Mouse (Mus musculus) Muller cell, postnatal 12 days (primary cell): Measurements from ENCODE around the gene B3gnt7.

Source experiments
- DNase-seq: peaks from one replicate; pipeline ENCODE4 v3.0.0-alpha.2; 2015; ENCODE audit errors: inconsistent ontology term

Gene B3gnt7

DNA sequence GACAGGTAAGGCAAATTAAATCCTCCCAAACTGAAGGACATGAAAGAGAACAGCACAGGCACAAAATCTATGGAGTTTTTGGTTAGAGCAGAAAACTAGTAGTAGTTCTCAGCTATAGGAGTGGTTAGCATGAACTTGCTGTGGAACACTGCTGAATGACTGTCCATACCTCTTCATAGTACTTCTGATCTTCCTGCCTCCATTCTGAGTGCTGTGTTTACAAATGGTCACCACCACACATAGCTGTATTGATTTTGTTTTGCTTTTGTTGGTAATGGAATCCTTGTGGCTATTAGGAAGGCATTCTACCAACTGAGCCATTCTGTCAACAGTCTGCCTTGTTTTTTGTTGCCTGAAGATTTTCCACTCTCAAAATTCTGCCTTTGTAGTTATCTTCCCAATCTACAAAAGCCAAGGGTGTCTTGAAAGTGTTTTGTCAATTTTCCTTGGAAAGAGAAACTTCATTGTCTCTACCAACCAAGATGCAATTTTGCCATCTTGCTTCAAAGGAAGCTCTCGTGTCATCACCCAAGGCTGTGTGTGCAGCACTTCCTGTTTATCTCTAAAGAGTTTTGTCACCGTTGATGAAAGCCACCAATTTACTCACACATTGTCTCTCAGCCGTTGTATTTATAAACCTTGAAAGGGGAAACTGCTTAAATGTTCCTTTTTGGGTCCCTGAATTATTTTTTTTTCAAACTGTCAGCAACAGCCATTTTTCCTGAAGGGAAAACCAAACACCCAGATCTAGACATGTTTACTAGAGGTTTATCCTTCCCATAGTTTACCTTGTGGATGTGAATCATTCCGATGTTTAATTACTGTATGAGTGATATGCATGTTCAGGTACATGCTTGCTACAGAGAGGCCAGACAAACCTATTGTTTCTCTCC, 41.6 kb downstream of the B3gnt7 start:
- DNase-seq: no peak

DNA sequence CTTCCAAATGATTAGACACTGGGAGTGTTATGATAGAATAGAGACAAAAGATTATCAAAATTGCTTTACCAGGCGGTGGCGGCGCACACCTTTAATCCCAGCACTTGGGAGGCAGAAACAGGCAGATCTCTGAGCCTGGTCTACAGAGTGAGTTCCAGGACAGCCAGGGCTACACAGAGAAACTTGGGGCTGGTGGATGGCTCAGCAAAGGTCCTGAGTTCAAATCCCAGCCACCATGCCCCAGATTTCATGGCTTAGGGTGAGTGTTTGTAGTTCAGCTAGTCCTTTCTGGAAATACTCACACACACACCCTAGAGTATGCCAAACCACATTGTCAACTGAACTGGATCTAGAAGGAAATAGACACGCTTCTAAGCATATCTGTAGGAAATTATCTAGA, 42.4 kb downstream of the B3gnt7 start:
- DNase-seq: no peak

DNA sequence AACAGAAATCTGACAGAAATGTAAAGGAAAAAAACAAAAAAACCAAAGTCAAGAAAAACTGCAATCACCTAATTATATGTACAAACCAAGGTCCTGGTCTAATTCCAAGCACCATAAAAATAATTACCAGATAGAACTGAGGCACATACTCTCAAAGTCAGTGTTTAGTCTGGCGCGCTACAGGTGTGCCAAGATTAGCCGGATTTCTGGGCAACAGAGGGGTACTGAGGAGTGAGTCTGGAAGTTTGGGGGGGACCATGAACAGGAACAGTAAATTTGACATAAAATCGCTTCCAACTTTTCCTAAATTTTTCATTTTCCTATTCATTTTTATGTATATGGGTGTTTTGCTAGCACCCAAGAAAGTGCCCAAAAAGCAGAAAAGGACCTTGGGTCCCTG, 43.3 kb downstream of the B3gnt7 start:
- no peak for DNase-seq

DNA sequence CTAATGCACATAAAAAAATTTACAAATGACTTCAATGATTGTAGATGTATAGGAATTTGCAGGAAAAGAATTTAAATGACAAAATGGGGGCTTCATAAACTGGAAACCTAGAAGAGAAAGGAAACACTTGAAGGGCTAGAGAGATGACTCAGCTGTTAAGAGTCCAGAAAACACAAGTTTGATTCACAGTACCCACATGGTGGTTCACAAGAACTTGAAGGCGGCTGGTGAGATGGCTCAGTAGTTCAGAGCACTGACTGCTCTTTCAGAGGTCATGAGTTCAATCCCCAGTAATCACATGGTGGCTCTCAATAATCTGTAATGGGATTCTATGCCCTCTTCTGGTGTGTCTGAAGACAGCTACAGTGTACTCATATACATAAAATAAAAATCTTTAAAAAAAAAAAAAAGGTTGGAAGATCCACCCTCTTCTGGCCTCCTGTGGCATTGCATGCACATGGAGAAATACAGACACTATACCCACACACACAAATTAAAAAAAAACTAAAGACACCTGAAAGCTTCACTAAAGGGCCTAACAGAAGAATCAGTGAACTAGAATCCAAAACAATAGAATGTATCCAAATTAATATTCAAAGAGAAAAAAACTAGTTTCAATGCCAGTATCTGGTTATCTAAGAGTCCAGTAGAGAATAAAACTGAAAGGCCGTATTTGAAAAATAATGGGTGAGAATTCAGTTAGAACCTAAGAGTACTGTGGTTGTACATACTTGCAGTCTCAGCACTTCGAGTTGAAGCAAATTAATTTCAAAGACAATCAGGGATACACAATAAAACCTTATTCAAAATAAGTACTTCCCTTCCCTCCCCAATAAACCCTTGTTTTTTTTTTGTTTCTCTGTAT, 44.5 kb downstream of the B3gnt7 start:
- DNase-seq: no peak

DNA sequence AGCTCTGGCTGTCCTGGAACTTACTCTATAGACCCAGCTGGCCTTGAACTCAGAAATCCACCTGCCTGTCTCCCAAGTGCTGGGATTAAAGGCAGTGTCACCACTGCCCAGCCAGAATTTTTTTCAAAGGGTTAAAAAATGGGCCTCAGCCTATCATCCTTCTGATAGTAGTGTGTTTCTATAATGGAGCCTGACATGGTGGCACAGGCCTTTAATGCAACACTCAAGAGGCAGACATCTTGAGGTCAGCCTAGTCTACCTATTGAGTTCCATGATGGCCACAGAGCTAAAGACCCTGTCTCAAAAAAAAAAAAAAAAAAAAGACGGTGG, 45.0 kb downstream of the B3gnt7 start:
- no peak for DNase-seq

DNA sequence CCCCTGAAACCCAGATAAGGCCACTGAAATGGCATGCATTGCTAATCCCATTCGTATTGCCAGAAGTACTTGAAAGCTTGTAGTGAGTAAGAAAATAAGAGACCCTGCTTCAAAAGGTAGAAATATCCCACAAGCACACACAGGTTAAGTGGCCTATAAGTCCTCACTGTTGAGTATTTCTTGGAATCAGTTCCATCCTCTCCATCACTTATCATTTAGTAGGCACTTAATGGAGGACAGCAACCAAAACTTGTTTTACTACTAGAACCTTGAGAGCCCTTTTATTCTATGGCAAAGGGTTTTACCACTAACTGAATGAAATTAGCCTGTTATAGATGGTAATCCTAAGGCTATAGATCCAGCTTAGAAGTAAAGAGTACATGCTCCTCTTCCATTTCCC, 45.5 kb downstream of the B3gnt7 start:
- DNase-seq: no peak

DNA sequence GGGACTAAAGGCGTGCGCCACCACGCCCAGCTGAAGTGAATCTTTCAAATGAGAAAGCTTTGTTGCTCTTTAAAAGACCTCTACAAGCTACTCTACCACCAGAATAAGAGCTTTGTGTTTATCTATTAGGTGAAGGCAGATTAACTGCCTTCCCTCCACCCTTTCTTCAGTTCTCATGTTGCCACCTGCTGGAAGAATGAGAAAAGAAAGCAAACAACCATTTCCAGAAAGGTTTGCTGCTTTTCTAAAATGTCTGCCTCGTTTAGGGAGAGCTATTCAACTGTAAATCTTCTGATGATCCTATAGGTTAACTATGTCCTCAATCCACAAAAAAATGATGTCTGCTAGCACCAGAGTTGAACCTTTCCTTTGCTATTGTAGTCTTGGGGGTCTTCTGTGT, 46.2 kb downstream of the B3gnt7 start:
- no peak for DNase-seq

DNA sequence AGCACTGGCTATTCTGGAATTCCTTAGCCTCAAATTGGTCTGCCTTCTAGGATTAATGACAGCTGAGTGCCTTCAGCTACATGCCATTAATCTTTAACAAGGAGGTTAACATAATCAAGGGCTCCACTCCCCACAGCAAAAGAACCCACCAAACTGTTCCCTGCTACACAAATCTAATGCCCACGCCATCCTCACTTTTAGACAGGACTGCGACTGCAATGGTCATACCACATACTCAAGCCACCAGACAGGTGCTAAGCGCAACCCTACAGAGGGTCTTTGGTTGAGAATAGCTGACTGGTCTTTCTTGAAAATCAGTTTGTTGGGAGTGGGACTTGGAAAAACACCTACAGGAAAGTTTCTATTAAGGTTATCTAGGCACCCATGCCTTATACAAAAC, 46.6 kb downstream of the B3gnt7 start:
- DNase-seq: no peak

DNA sequence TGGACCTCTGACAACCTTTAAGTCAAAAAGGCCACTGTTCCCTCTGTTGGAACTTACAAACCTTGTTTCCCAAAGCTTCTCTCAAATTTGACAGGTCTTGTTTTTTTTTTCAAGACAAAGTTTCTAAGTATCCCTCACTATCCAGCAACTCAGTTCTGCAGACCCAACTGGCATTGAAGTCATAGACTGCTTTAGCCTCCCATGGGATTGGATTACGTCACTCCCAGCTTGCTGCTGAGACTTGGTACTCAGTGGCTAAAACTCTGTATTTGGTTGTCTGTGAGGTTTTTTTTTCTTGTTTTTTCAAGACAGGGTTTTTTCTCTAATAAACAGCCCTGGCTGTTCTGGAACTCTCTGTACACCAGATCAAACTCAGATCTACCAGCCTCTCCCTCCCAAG, 47.1 kb downstream of the B3gnt7 start:
- no peak for DNase-seq

DNA sequence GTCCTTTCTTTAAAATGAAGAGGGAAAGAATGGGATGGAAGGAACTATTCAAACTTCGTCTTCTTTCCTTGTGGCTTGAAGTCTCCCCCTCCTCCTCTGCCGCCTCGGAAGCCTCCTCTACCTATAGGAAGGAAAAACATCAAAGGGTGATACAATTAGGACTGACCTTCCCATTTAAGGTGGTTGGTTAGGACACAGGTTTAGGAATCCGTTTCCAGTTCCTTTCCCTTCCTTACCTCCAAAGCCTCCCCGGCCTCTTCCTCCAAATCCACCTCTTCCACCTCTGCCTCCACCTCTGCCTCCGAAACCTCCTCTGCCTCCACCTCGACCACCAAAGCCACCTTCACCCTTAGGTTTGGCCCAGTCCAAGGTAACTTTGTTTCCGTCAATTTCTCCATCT, 47.9 kb downstream of the B3gnt7 start:
- DNase-seq: no peak

DNA sequence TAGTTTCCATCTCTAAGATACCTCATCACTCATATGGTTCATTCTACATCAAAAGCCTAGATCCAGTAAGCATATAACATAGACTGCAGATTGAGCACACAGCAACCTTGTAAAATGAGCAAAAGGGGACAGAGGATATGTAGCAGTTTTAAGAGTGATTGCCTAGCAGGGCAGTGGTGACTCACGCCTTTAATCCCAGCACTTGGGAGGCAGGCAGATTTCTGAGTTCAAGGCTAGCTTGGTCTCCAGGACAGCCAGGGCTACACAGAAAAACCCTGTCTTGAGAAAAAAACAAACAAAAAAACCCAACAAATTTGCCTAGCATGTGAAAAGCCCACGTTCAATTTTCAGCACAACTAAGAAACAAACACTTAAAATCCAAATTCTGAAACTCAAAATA, 51.6 kb downstream of the B3gnt7 start:
- no peak for DNase-seq
